Mouse (Mus musculus): ENCODE data around the gene Sdha. TPM values are rescaled to one million over a fixed set of nuclear protein-coding genes. Genes with fewer than 3 reads are reported as not detected.

Sdha gene
- polyA plus RNA-seq (2015; fragmentation: Nextera tagmentation; extraction: Ambion mirVana) = 213 TPM in 2 replicates

DNA sequence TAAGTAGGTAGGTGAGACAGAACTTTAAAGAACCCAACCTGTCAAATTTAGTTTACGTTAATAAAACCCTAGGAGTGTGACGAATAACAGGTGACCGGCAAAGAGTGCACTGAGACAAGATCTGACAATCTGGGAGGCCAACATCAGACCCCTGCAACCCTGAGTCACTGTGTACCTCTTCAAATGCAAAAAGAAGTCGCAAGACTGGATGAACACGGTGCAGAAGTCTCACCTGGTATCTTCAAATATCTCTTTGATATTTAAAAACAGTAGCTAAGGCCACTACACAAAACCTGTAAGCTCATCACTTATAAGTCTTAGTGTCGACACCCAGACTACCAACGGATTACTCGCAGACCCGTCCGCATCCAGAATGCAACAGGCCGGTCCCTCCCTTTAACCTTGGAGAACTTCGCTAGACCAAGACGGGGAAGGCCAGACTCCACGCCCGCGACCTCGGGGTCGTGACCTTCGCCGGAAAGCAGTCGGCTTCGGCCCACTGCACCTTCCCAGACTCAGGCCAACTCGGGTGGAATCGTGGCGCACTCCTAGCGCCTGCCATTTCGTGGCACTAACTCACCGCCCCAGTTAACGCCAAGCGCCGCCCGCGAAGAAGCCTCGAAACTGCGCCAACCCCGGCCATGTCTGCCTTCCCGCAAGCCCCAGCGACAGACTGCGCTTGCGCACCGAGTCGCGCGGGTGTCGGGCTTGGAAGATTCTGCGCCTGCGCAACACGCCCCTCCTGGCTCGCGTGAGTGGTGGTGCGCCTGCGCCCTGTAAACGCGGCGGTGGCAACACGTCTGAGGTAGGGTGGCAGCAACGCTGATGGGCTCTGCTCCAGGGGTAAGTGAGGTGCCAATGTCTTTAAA is at the start of gene Sdha, which contains the start of gene Ccdc127:
Gene Sdha (minus strand): TSS at position 715 of the 869 bp plus-strand sequence.
Gene Ccdc127 (plus strand): TSS at position 744 of the 869 bp plus-strand sequence.
- ATAC-seq = peak; percentile 97
- Histone ChIP-seq H3K27me3 (replicated peaks; ENCODE audit: control insufficient read depth, insufficient read depth, low read length) (no peaks in the 10 kb centered on the region), H3K4me2 (replicated peaks; ENCODE audit: low read depth) (peak within 1 kb of the TSS; percentile 68), H3K9ac (ENCODE audit: low read depth, low read length) (peak within 1 kb of the TSS; percentile 94), H3K4me3 (ENCODE audit: low read depth, low read length) (peak within 1 kb of the TSS; percentile 83), H3K4me1 (replicated peaks; ENCODE audit: control insufficient read depth, insufficient read depth, low read length) (0 out of 2 replicates have a peak, but pooled peaks cover 4% of the 10 kb centered on the region), H3K9me3 (ENCODE audit: control insufficient read depth) (no peaks in the 10 kb centered on the region), H3K27ac (ENCODE audit: low read depth, low read length) (peak within 1 kb of the TSS; percentile 86), H3K36me3 (ENCODE audit: control insufficient read depth, insufficient read depth) (no peaks in the 10 kb centered on the region; the same call in 1 of the 2 replicates)
- peak; percentile 38 for TF ChIP-seq CTCF (IDR thresholded peaks at IDR 0.05; ENCODE audit: low read depth)
- under 1% methylated on average over 57 of the region's 57 CpGs for WGBS

DNA sequence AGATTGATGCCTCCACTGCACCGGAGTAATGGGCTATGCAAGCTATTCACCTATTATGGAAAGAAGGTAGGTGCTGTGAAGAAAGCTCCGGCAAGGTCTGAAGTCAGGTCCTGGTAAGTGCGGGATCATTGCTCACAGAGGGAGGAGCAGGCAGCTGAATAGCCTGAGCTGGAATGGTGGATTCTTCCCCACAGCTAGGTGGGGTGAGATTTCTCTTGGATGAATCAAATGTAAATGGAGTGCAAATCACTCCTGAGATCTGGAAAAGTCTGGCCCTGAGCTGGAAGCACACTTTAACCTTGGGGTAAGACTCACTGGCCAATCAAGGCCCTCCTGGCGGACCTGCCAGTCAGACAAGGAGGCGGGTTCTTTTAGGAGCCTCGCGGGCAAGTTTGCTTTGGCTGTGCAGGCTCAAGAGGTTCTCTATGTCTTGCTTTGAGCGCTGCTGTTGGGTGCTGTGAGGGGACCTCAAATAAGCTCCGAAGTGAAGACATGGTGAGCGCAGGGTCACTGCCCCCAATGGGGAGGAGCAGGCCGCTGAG is 49.3 kb upstream of the Sdha start, which contains the start of gene Ftl1-ps1:
Gene Ftl1-ps1 (plus strand): TSS at position 397 of the 542 bp plus-strand sequence.
- H3K27me3 ChIP-seq (replicated peaks; ENCODE audit: control insufficient read depth, insufficient read depth, low read length) = no peaks in the 10 kb centered on the region
- H3K4me3 ChIP-seq (ENCODE audit: low read depth, low read length) = no peak within 1 kb of the TSS
- H3K4me1 ChIP-seq (replicated peaks; ENCODE audit: control insufficient read depth, insufficient read depth, low read length) = no peaks in the 10 kb centered on the region
- 0 out of 2 replicates have a peak, but pooled peaks have one; percentile 16 for ATAC-seq
- TF ChIP-seq CTCF (IDR thresholded peaks at IDR 0.05; ENCODE audit: low read depth) = no peak
- no peaks in the 10 kb centered on the region for H3K9me3 ChIP-seq (ENCODE audit: control insufficient read depth)
- no peak within 1 kb of the TSS for H3K9ac ChIP-seq (ENCODE audit: low read depth, low read length)
- no peaks in the 10 kb centered on the region for H3K36me3 ChIP-seq (ENCODE audit: control insufficient read depth, insufficient read depth)
- 14% methylated on average over 11 of the region's 11 CpGs for WGBS
- H3K4me2 ChIP-seq (replicated peaks; ENCODE audit: low read depth) = peak within 1 kb of the TSS; percentile 40
- no peak within 1 kb of the TSS for H3K27ac ChIP-seq (ENCODE audit: low read depth, low read length)

DNA sequence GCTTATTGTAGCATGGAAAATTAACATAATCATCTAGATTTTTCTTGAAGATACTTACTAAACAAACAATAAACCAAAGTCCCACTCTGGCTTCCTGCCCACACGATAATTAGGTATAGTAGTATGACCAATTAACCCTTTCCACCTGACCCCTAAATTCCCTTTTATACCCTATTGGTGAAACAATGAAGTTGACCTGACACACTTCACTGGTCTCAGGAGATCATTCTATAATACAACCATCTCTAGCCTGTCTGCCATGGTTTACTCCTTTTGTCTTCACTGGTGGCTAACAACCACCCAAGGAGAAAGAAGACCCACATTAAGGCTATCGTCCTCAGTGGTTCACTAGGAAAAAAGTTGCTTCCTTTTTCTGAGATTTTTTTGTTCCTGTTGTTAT is 41.1 kb upstream of the Sdha start:
- 62% methylated on average over 2 of the region's 2 CpGs for WGBS
- no peak overlapping the region for H3K4me3 ChIP-seq (ENCODE audit: low read depth, low read length)
- no peaks in the 10 kb centered on the region for H3K36me3 ChIP-seq (ENCODE audit: control insufficient read depth, insufficient read depth)
- H3K27me3 ChIP-seq (replicated peaks; ENCODE audit: control insufficient read depth, insufficient read depth, low read length) = no peaks in the 10 kb centered on the region
- ATAC-seq = no peak
- no peak overlapping the region for H3K4me2 ChIP-seq (replicated peaks; ENCODE audit: low read depth)
- no peak overlapping the region for H3K27ac ChIP-seq (ENCODE audit: low read depth, low read length)
- no peaks in the 10 kb centered on the region for H3K9me3 ChIP-seq (ENCODE audit: control insufficient read depth)
- peaks cover 3% of the 10 kb centered on the region; the same call in 1 of the 2 replicates for H3K4me1 ChIP-seq (replicated peaks; ENCODE audit: control insufficient read depth, insufficient read depth, low read length)
- H3K9ac ChIP-seq (ENCODE audit: low read depth, low read length) = no peak overlapping the region
- TF ChIP-seq CTCF (IDR thresholded peaks at IDR 0.05; ENCODE audit: low read depth) = no peak

DNA sequence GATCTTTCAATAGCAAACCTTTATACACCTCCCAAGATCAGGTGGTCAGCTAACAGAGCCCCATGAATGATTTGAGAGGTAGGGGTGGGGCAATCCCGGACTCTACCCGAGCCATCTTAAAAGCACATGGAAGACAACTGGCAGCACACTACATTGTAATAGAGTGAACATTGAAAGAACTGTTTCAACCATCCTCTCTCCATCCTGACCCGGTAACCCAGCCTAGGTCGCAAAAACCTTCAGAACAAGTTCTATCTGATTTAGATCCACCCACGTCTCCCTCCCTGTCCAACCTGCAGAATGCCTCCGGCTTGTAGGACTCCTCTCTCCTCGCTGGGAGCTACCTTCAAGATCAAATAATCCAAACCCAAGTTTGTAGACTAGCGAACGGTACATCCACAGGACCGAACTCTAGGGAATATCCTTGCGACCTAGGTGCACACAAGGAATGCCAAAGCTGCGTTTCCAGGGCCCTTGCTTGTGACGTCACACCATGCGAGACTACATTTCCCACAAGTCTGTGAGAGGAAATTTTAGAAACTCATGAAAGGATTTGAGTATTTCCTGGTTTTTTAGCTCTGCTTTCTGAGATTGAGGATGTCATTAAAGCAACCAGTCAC is 40.4 kb upstream of the Sdha start, which contains the start of gene Zfp72:
Gene Zfp72 (minus strand): TSS at position 466 of the 620 bp plus-strand sequence.
- Histone ChIP-seq H3K9me3 (ENCODE audit: control insufficient read depth) (no peaks in the 10 kb centered on the region), H3K36me3 (ENCODE audit: control insufficient read depth, insufficient read depth) (no peaks in the 10 kb centered on the region), H3K4me1 (replicated peaks; ENCODE audit: control insufficient read depth, insufficient read depth, low read length) (peaks cover 3% of the 10 kb centered on the region; the same call in 1 of the 2 replicates), H3K9ac (ENCODE audit: low read depth, low read length) (peak within 1 kb of the TSS; percentile 50), H3K4me3 (ENCODE audit: low read depth, low read length) (peak within 1 kb of the TSS; percentile 74), H3K4me2 (replicated peaks; ENCODE audit: low read depth) (peak within 1 kb of the TSS; percentile 77), H3K27ac (ENCODE audit: low read depth, low read length) (no peak within 1 kb of the TSS), H3K27me3 (replicated peaks; ENCODE audit: control insufficient read depth, insufficient read depth, low read length) (no peaks in the 10 kb centered on the region)
- ATAC-seq = peak; percentile 61
- under 1% methylated on average over 14 of the region's 14 CpGs for WGBS
- no peak for TF ChIP-seq CTCF (IDR thresholded peaks at IDR 0.05; ENCODE audit: low read depth)

DNA sequence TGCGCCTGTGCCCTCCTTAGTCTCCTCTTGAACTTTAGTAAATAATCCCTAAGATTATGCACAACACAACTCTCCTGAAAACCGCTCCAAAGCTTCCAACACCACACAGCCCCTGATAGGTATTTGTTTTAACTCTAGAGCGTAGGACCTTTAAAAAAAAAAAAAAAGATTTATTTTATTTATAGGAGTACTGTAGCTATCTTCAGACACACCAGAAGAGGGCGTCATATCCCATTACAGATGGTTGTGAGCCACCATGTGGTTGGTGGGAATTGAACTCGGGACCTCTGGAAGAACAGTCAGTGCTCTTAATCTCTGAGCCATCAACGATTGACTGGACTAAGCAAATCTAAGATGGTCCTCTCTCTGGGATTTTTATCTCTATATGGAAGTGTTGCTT is 39.6 kb upstream of the Sdha start:
- Histone ChIP-seq H3K9ac (ENCODE audit: low read depth, low read length) (no peak overlapping the region), H3K4me3 (ENCODE audit: low read depth, low read length) (peak overlapping the region; percentile 74), H3K27ac (ENCODE audit: low read depth, low read length) (no peak overlapping the region), H3K4me1 (replicated peaks; ENCODE audit: control insufficient read depth, insufficient read depth, low read length) (peaks cover 3% of the 10 kb centered on the region; the same call in 1 of the 2 replicates), H3K27me3 (replicated peaks; ENCODE audit: control insufficient read depth, insufficient read depth, low read length) (no peaks in the 10 kb centered on the region), H3K4me2 (replicated peaks; ENCODE audit: low read depth) (peak overlapping the region; percentile 77), H3K36me3 (ENCODE audit: control insufficient read depth, insufficient read depth) (no peaks in the 10 kb centered on the region), H3K9me3 (ENCODE audit: control insufficient read depth) (no peaks in the 10 kb centered on the region)
- 61% methylated on average over 6 of the region's 6 CpGs for WGBS
- 0 out of 2 replicates have a peak, but pooled peaks have one; percentile 25 for TF ChIP-seq CTCF (IDR thresholded peaks at IDR 0.05; ENCODE audit: low read depth)
- ATAC-seq = no peak

DNA sequence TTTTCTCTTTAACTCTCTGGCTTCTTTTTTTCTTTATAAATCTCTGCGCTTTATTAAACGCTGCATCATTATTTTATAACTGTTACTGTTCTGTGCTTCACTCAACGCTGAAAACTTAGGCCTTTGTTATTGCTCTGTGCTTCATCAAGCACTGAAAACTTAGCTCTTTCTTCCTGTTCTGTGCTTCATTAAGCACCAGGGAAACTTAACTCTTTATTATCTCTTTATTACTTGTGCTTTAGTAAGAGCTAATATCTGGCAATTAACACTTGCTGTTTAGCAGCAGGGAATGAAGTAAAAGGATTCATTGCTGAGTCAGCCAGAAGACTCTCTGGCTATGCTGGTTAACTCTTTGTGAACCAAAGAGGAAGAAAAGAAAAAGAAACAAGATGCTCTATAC is 32.2 kb upstream of the Sdha start:
- Histone ChIP-seq H3K27me3 (replicated peaks; ENCODE audit: control insufficient read depth, insufficient read depth, low read length) (no peaks in the 10 kb centered on the region), H3K9ac (ENCODE audit: low read depth, low read length) (no peak overlapping the region), H3K4me3 (ENCODE audit: low read depth, low read length) (no peak overlapping the region), H3K4me1 (replicated peaks; ENCODE audit: control insufficient read depth, insufficient read depth, low read length) (no peaks in the 10 kb centered on the region), H3K9me3 (ENCODE audit: control insufficient read depth) (no peaks in the 10 kb centered on the region), H3K4me2 (replicated peaks; ENCODE audit: low read depth) (no peak overlapping the region), H3K27ac (ENCODE audit: low read depth, low read length) (no peak overlapping the region), H3K36me3 (ENCODE audit: control insufficient read depth, insufficient read depth) (no peaks in the 10 kb centered on the region)
- TF ChIP-seq CTCF (IDR thresholded peaks at IDR 0.05; ENCODE audit: low read depth) = no peak
- 53% methylated on average over 3 of the region's 3 CpGs for WGBS
- no peak for ATAC-seq
